Mouse (Mus musculus) spleen, adult 10 weeks (tissue): ENCODE results near the gene Ccl27a. TPM values are rescaled to one million over a fixed set of nuclear protein-coding genes. Genes with fewer than 3 reads are reported as not detected.

Source experiments
- polyA plus RNA-seq: library from polyadenylated mRNA; stranded (reverse); fragments of 350-450 nt; fragmentation: Illumina TruSeq; extraction: RNeasy Lipid Tissue Mini Kit (QIAGEN cat#74804); gene quantifications from one replicate; pipeline ENCODE4 v1.2.3, GENCODE M21; 2015; ENCODE audit warnings: low replicate concordance; ENCODE audit not compliant: insufficient read depth

Ccl27a gene
- polyA plus RNA-seq: 5.8 TPM

GRCm38 (mm10) chr4:41774002-41774401, at the start of gene Ccl27a:
Ccl27a (minus strand) TSS chr4:41774247.

GRCm38 (mm10) chr4:41755338-41756305, 18.4 kb downstream of the Ccl27a start, which contains the start of gene Sigmar1:
Sigmar1 (minus strand) TSS chr4:41756157.

GRCm38 (mm10) chr4:41754797-41755337, 19.2 kb downstream of the Ccl27a start, which contains the start of gene Galt:
Galt (plus strand) TSS chr4:41755228.

GRCm38 (mm10) chr4:41731052-41731765, 42.8 kb downstream of the Ccl27a start, which contains the start of gene Arid3c:
Arid3c (minus strand) TSS chr4:41731142.

GRCm38 (mm10) chr4:41722918-41723351, 51.1 kb downstream of the Ccl27a start, which contains the start of gene Dctn3:
Dctn3 (minus strand) TSS chr4:41723170.

Other genes starting within 250 kb of the Ccl27a start
- 13.6 TPM for gene Fam219a, start 204.7 kb downstream of the Ccl27a start, polyA plus RNA-seq
- gene Dnaic1, start 204.5 kb downstream of the Ccl27a start, polyA plus RNA-seq: 0.66 TPM
- gene Enho, start 133.9 kb downstream of the Ccl27a start, polyA plus RNA-seq: not detected
- 1.3 TPM for gene Cntfr, start 77.2 kb downstream of the Ccl27a start, polyA plus RNA-seq
- 67.0 TPM for gene Il11ra1, start 74.3 kb downstream of the Ccl27a start, polyA plus RNA-seq
- gene Rpp25l, start 60.7 kb downstream of the Ccl27a start, polyA plus RNA-seq: 10.1 TPM
- 27.5 TPM for gene Dctn3, start 51.1 kb downstream of the Ccl27a start, polyA plus RNA-seq
- not detected for gene Arid3c, start 43.1 kb downstream of the Ccl27a start, polyA plus RNA-seq
- 18.2 TPM for gene Galt, start 19.0 kb downstream of the Ccl27a start, polyA plus RNA-seq
- 27.7 TPM for gene Sigmar1, start 18.1 kb downstream of the Ccl27a start, polyA plus RNA-seq
- 10.9 TPM for gene Gm21541, start 129.4 kb upstream of the Ccl27a start, polyA plus RNA-seq
- gene Gm20878, start 167.3 kb upstream of the Ccl27a start, polyA plus RNA-seq: 1.7 TPM
- gene Fam205a4, start 191.8 kb upstream of the Ccl27a start, polyA plus RNA-seq: 0.48 TPM